Mouse (Mus musculus) brain, embryonic 14.5 days (tissue): Measurements from ENCODE around the gene Phf21b.

ENCODE experiments used
- CTCF ChIP-seq: fragments of 200-500 bp; IDR thresholded peaks from 2 replicates; pipeline ENCODE4 v1.5.1; 2012; ENCODE audit warnings: inconsistent platforms, mild to moderate bottlenecking, moderate library complexity, borderline replicate concordance; ENCODE audit not compliant: insufficient read depth, insufficient read length; ENCODE audit errors: extremely low read depth
- POLR2A ChIP-seq: fragments of 200-500 bp; IDR thresholded peaks from 2 replicates; pipeline ENCODE4 v1.6.1; 2012; ENCODE audit warnings: mild to moderate bottlenecking, inconsistent platforms, borderline replicate concordance; ENCODE audit not compliant: poor library complexity, insufficient read depth, insufficient read length, severe bottlenecking; ENCODE audit errors: extremely low read depth

DNA sequence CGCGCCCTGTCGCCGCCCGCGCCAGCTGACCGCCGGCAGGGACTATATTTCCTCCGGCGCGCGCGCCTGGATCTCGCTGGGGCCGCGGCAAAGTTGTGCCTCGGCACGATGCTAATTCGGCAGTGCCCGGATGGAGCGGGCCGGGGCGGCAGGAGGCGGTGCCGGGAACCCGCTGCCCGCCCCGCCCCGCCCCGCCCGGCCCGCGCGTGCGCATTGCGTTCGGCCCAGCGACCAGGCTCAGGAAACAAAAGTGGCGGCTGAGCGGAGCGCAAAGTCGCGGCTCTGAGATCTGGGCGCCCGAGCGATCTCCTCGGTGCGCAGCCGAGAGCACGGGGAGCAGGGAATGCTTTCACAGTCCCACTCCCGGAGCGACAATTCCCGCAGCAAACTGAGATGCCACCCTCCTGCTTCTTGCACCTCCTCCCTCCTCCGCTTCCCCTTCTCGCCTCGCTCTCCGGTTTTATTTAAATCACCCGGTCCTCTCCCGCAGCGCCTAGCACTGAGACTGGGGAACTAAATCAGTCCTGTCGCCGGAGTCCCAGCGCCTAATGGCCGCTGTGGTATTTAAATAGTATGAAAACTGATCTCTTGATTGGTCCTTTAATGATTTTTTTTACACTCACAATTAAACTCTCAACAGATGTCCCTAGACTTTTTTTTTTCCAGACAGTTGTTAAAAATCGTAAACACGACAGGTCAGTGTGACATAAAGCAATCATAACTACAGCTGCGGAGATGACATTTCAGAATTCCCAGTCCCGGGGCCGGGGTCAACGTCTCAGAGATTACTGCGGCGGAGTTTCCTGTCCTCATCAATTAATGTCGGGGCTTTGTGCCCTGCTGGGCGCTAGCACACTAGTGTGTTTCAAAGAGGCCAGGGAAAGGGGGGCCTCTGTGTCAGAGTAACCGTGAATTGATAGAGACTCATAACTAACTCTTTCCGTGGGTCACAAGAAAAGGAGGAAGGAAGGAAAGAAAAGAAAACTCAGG lies at the start of gene Phf21b:
- TF ChIP-seq POLR2A (peak; percentile 61; the same call in 1 of the 2 replicates), CTCF (no peak)
